Mouse (Mus musculus) bone marrow macrophage, adult 2 months (primary cell): Measurements from ENCODE around the gene Ttll9. TPM values are rescaled to one million over a fixed set of nuclear protein-coding genes. Genes with fewer than 3 reads are reported as not detected.

Experiments used
- H3K27ac ChIP-seq: 2 replicates; pipeline ENCODE4 v1.5.1; 2012; ENCODE audit warnings: low read depth, low read length; ENCODE audit not compliant: insufficient read depth
- H3K4me1 ChIP-seq: 2 replicates; pipeline ENCODE4 v1.6.1; 2012; ENCODE audit warnings: low read length; ENCODE audit not compliant: control insufficient read depth, insufficient read depth
- H3K4me3 ChIP-seq: 2 replicates; pipeline ENCODE4 v1.5.1; 2012; ENCODE audit warnings: mild to moderate bottlenecking, low read length, moderate library complexity; ENCODE audit not compliant: insufficient read depth
- CTCF ChIP-seq: IDR thresholded peaks from 2 replicates; pipeline ENCODE4 v1.5.1; 2012; ENCODE audit warnings: low read depth, mild to moderate bottlenecking, low read length, moderate library complexity
- POLR2A ChIP-seq: IDR thresholded peaks from 2 replicates; pipeline ENCODE4 v1.6.1; 2012; ENCODE audit warnings: mild to moderate bottlenecking, low read depth, low read length, borderline replicate concordance
- polyA plus RNA-seq: library from polyadenylated mRNA; stranded (reverse); fragments of >200 nt; gene quantifications from 2 replicates; pipeline ENCODE4 v1.2.4, GENCODE M21; 2012; ENCODE audit not compliant: missing spikeins, insufficient read depth, insufficient read length

Ttll9 gene
- polyA plus RNA-seq, 1 experiment, result not detected

- no peak overlapping the region for H3K27ac ChIP-seq
- no peaks in the 10 kb centered on the region for H3K4me1 ChIP-seq
- TF ChIP-seq POLR2A (no peak), CTCF (no peak)
- H3K4me3 ChIP-seq, result no peak overlapping the region
Measured at GRCm38 (mm10) chr2:153022855-153023254, 60.6 kb downstream of the Ttll9 start.

- Histone ChIP-seq H3K4me1 (no peaks in the 10 kb centered on the region), H3K4me3 (no peak overlapping the region), H3K27ac (no peak overlapping the region)
- TF ChIP-seq CTCF (no peak), POLR2A (no peak)
Measured at GRCm38 (mm10) chr2:153026052-153026451, 63.8 kb downstream of the Ttll9 start.

- no peak for TF ChIP-seq CTCF
- TF ChIP-seq POLR2A, result no peak
- Histone ChIP-seq H3K4me3 (no peak overlapping the region), H3K27ac (no peak overlapping the region), H3K4me1 (no peaks in the 10 kb centered on the region)
Measured at GRCm38 (mm10) chr2:153027501-153027900, 65.2 kb downstream of the Ttll9 start.

- Histone ChIP-seq H3K27ac (no peak overlapping the region), H3K4me3 (no peak overlapping the region), H3K4me1 (no peaks in the 10 kb centered on the region)
- TF ChIP-seq CTCF, result no peak
- no peak for TF ChIP-seq POLR2A
Measured at GRCm38 (mm10) chr2:153030422-153030821, 68.1 kb downstream of the Ttll9 start.

GRCm38 (mm10) chr2:153031126-153032082, 69.1 kb downstream of the Ttll9 start, which contains the start of gene Xkr7:
Gene Xkr7 (plus strand): TSS chr2:153031852.
- TF ChIP-seq CTCF (no peak), POLR2A (no peak)
- H3K4me3 ChIP-seq, result no peak within 1 kb of the TSS
- H3K4me1 ChIP-seq, result no peaks in the 10 kb centered on the region
- H3K27ac ChIP-seq, result no peak within 1 kb of the TSS

GRCm38 (mm10) chr2:153032083-153032842, 70.0 kb downstream of the Ttll9 start:
- H3K27ac ChIP-seq, result no peak overlapping the region
- TF ChIP-seq CTCF (no peak), POLR2A (no peak)
- no peak overlapping the region for H3K4me3 ChIP-seq
- no peaks in the 10 kb centered on the region for H3K4me1 ChIP-seq

- H3K4me1 ChIP-seq, result no peaks in the 10 kb centered on the region
- TF ChIP-seq POLR2A (no peak), CTCF (no peak)
Measured at GRCm38 (mm10) chr2:153032973-153033372, 70.7 kb downstream of the Ttll9 start.

GRCm38 (mm10) chr2:153033545-153034230, 71.4 kb downstream of the Ttll9 start:
- H3K4me1 ChIP-seq, result no peaks in the 10 kb centered on the region
- TF ChIP-seq CTCF (no peak), POLR2A (no peak)
- no peak overlapping the region for H3K4me3 ChIP-seq
- H3K27ac ChIP-seq, result no peak overlapping the region

More at GRCm38 (mm10) chr2:153032973-153033372, 70.7 kb downstream of the Ttll9 start:
- no peak overlapping the region for H3K27ac ChIP-seq
- H3K4me3 ChIP-seq, result no peak overlapping the region

GRCm38 (mm10) chr2:153036690-153037089, 74.4 kb downstream of the Ttll9 start:
- Histone ChIP-seq H3K27ac (no peak overlapping the region), H3K4me3 (no peak overlapping the region), H3K4me1 (no peaks in the 10 kb centered on the region)
- TF ChIP-seq CTCF, result no peak
- TF ChIP-seq POLR2A, result no peak
